Mouse (Mus musculus) liver, embryonic 12.5 days (tissue): ENCODE results near the gene Agbl2. TPM values are rescaled to one million over a fixed set of nuclear protein-coding genes. Genes with fewer than 3 reads are reported as not detected.

Experiments
- ATAC-seq: fragments of 200-750 bp; cut with Nextera tagmentation; 2 replicates; pipeline ENCODE4 v1.8.0; 2017; ENCODE audit warnings: moderate number of reproducible peaks, mild to moderate bottlenecking, moderate library complexity
- H3K27ac ChIP-seq: fragments of 300-500 bp; sonication (generic); 2 replicates; pipeline ENCODE4 v1.5.1; 2016; ENCODE audit warnings: mild to moderate bottlenecking
- H3K27me3 ChIP-seq: fragments of 300-500 bp; sonication (generic); replicated peaks from 2 replicates; pipeline ENCODE4 v1.6.1; 2016; ENCODE audit warnings: mild to moderate bottlenecking, moderate library complexity
- H3K36me3 ChIP-seq: fragments of 300-500 bp; sonication (generic); 2 replicates; pipeline ENCODE4 v1.6.1; 2016; ENCODE audit warnings: mild to moderate bottlenecking, moderate library complexity
- H3K4me1 ChIP-seq: fragments of 300-500 bp; sonication (generic); 2 replicates; pipeline ENCODE4 v1.6.1; 2016
- H3K4me2 ChIP-seq: fragments of 300-500 bp; sonication (generic); 2 replicates; pipeline ENCODE4 v1.6.1; 2016; ENCODE audit warnings: mild to moderate bottlenecking, moderate library complexity
- H3K4me3 ChIP-seq: fragments of 300-500 bp; sonication (generic); 2 replicates; pipeline ENCODE4 v1.5.1; 2016; ENCODE audit warnings: mild to moderate bottlenecking, moderate library complexity
- H3K9ac ChIP-seq: fragments of 300-500 bp; sonication (generic); 2 replicates; pipeline ENCODE4 v1.6.1; 2016; ENCODE audit warnings: mild to moderate bottlenecking, moderate library complexity
- H3K9me3 ChIP-seq: fragments of 300-500 bp; sonication (generic); replicated peaks from 2 replicates; pipeline ENCODE4 v1.6.1; 2016; ENCODE audit warnings: mild to moderate bottlenecking, moderate library complexity
- WGBS: fragments of 180-500 bp; shearing (Covaris S2); methylation state at CpG from one replicate; pipeline ENCODE4 v1.1.7; 2016; ENCODE audit not compliant: insufficient replicate concordance; 5-methylcytosine and 5-hydroxymethylcytosine counted together
- polyA plus RNA-seq: library from polyadenylated mRNA; unstranded; fragments of >200 nt; fragmentation: Nextera tagmentation; extraction: Ambion mirVana; gene quantifications from 2 replicates; pipeline ENCODE4 v1.2.1, GENCODE M21; 2016

Agbl2 gene
- polyA plus RNA-seq, 1 experiment from 2014 or later = 0.07 TPM

DNA sequence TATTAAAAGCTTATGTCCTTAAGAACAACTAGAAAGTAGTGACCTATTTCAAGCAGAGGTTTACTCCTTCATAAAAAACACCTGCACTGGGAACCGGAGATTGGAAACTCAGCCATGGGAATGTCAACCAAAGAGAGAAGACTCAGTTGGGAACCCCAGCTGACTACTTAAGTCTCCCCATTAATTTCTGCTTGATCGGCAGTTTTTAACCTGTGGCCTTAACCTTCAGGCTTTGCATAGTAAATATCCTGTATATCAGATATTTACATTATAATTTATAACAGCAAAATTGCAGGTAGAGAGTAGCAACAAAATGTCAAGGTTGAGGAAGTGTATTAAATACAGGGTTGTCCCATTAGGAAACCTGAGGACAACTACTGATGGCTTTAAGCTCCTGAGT lies 29.0 kb upstream of the Agbl2 start:
- H3K4me1 ChIP-seq = peaks cover 16% of the 10 kb centered on the region
- H3K4me3 ChIP-seq = no peak overlapping the region
- H3K4me2 ChIP-seq = no peak overlapping the region
- no peaks in the 10 kb centered on the region for H3K9me3 ChIP-seq
- WGBS = 90% methylated on average over 2 of the region's 2 CpGs
- ATAC-seq = no peak
- peaks cover 97% of the 10 kb centered on the region for H3K36me3 ChIP-seq
- H3K9ac ChIP-seq = no peak overlapping the region
- H3K27ac ChIP-seq = no peak overlapping the region
- H3K27me3 ChIP-seq = no peaks in the 10 kb centered on the region

DNA sequence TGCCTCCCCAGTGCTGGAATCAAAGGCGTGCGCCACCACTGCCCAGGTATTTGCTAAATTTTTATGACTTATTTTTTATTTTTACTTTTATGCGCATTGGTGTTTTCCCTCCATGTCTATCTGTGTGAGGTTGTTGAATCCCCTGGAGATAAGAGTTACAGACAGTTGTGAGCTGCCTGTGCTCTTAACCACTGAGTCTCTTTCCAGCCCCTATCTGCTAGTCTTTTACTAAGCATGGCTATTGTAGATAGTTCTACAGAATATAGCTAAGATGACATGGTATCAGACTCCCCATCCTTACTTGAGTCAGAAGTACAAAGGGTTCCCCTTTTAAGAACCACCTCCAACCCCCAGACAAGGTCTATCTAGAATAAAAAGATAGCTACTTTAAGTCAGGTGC lies 28.3 kb upstream of the Agbl2 start:
- Histone ChIP-seq H3K4me3 (no peak overlapping the region), H3K27ac (no peak overlapping the region), H3K27me3 (no peaks in the 10 kb centered on the region), H3K4me1 (peaks cover 10% of the 10 kb centered on the region), H3K9me3 (no peaks in the 10 kb centered on the region), H3K36me3 (peaks cover 97% of the 10 kb centered on the region), H3K9ac (no peak overlapping the region), H3K4me2 (no peak overlapping the region)
- WGBS = 92% methylated on average over 3 of the region's 3 CpGs
- ATAC-seq = no peak

DNA sequence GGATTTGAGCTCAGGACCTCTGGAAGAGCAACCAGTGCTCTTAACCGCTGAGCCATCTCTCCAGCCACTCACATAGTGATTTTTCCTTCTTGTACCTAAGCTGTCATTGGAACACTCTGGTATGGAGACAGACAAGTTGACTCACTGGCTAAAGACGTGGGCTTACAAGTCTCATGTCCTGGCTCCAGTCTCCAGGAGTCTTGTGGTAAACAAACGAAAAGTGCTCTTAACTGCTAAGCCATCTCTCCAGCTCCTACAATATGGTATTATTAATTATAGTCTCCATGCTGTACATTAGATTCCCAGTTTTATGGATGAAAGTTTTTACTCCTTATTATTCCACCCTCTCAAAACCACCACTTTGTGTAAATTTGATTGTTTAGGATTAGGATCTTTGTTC lies 17.4 kb upstream of the Agbl2 start:
- H3K27ac ChIP-seq = no peak overlapping the region
- WGBS = 82% methylated on average over 3 of the region's 3 CpGs
- peaks cover 98% of the 10 kb centered on the region for H3K36me3 ChIP-seq
- H3K27me3 ChIP-seq = no peaks in the 10 kb centered on the region
- no peak overlapping the region for H3K4me2 ChIP-seq
- H3K9ac ChIP-seq = no peak overlapping the region
- no peaks in the 10 kb centered on the region for H3K9me3 ChIP-seq
- H3K4me1 ChIP-seq = no peaks in the 10 kb centered on the region
- ATAC-seq = no peak
- H3K4me3 ChIP-seq = no peak overlapping the region

DNA sequence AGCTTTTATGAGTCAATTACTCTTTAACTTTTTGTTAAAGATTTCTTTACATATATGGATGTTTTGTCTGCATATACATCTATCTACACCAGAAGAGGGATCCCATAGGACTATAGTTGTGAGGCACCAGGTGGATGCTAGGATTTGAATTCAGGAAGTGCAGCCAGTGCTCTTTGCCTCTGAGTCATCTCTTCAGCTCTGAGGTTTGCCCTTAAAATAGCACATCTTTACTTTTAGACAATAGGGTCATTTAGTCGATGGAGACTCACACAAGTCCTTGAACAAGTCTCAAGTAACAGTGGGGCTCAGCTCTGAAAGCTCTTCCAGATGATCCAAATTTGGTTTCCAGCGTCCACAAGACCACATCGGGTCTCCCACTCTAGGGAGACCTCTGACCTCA lies 1.2 kb upstream of the Agbl2 start:
- H3K9me3 ChIP-seq = no peaks in the 10 kb centered on the region
- H3K4me2 ChIP-seq = no peak overlapping the region
- H3K9ac ChIP-seq = no peak overlapping the region
- H3K4me1 ChIP-seq = peaks cover 12% of the 10 kb centered on the region
- WGBS = 50% methylated on average over 3 of the region's 3 CpGs
- H3K36me3 ChIP-seq = peaks cover 50% of the 10 kb centered on the region
- no peak for ATAC-seq
- no peak overlapping the region for H3K4me3 ChIP-seq
- no peak overlapping the region for H3K27ac ChIP-seq
- peaks cover 34% of the 10 kb centered on the region for H3K27me3 ChIP-seq

DNA sequence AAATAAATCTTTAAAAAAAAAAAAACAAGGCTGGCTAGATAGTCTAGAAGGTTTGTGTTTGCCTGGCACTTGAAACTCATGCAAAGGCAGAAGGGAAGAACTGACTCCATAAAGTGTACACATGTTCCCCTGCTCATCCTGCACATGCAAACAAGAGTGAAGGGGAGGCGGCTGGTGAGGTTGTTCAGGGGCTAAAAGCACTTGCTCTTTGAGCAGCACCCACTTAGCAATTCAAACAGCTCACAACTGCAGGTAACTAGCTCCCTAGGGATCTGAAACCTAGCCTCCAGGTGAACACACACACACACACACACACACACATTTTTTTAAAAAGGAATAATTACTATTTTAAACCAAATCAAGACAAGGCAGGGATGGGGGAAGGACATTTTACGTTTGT lies 589 bp upstream of the Agbl2 start:
- no peak overlapping the region for H3K9ac ChIP-seq
- H3K9me3 ChIP-seq = no peaks in the 10 kb centered on the region
- H3K36me3 ChIP-seq = peaks cover 44% of the 10 kb centered on the region
- H3K4me3 ChIP-seq = no peak overlapping the region
- peaks cover 12% of the 10 kb centered on the region for H3K4me1 ChIP-seq
- H3K27ac ChIP-seq = no peak overlapping the region
- no peak for ATAC-seq
- peaks cover 34% of the 10 kb centered on the region for H3K27me3 ChIP-seq
- 39% methylated on average over 2 of the region's 2 CpGs for WGBS
- peak overlapping the region; percentile 71; the same call in 1 of the 2 replicates for H3K4me2 ChIP-seq

GRCm38 (mm10) chr2:90782901-90783486 lies 467 bp downstream of the Agbl2 start:
- 4% methylated on average over 29 of the region's 29 CpGs for WGBS
- H3K4me3 ChIP-seq = peak overlapping the region; percentile 44
- peak overlapping the region; percentile 71 for H3K4me2 ChIP-seq
- H3K9me3 ChIP-seq = no peaks in the 10 kb centered on the region
- H3K27me3 ChIP-seq = peaks cover 34% of the 10 kb centered on the region
- H3K27ac ChIP-seq = no peak overlapping the region
- peaks cover 12% of the 10 kb centered on the region for H3K4me1 ChIP-seq
- peak; percentile 47; the same call in 1 of the 2 replicates for ATAC-seq
- peaks cover 33% of the 10 kb centered on the region for H3K36me3 ChIP-seq
- H3K9ac ChIP-seq = peak overlapping the region; percentile 42

GRCm38 (mm10) chr2:90788126-90788525 lies 5.6 kb downstream of the Agbl2 start:
- Histone ChIP-seq H3K27ac (no peak overlapping the region), H3K9ac (no peak overlapping the region), H3K4me3 (no peak overlapping the region), H3K36me3 (no peaks in the 10 kb centered on the region), H3K9me3 (no peaks in the 10 kb centered on the region), H3K4me2 (no peak overlapping the region), H3K27me3 (peaks cover 14% of the 10 kb centered on the region), H3K4me1 (no peaks in the 10 kb centered on the region)
- ATAC-seq = no peak
- WGBS = 63% methylated on average over 2 of the region's 2 CpGs

DNA sequence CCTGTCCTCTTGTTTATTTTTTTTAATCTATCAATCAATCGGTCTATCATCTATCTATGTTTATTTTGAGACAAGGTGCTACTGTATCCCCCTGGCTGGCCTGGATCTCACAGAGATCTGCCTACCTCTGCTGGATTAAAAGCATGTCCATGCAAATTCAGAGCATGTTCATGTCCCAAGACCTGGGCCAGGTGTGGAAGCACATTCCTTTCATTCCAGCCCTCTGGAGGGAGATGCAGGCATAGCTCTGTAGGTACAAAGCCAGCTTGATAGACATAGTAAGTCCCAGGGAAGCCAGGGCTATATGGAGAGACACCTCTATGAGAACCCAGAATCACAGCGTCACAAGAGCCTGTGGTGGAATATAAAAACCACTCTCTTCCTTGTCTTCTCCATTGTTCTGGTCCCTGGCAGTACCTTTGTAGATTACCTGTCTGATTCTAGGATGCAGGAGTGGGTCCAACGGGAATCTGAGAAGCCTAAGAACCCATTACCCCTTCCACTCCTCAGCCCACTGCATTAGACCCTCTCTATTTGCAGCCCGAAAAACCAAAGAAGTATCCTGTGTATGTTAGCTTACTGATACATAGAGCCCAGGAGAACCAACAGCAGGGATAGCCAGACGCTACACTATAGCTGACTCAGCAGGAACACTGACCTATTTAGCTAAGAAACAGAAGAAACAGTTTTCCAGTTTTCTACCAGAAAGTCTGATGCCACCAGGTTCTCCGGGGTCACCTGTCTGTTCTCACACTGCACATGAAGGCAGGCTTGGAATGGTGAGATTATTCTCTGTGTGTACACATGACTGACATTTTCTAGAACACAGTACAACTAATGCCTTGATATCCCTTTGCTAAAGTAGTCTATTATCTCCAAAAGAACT lies 26.0 kb downstream of the Agbl2 start:
- no peaks in the 10 kb centered on the region for H3K36me3 ChIP-seq
- no peak overlapping the region for H3K27ac ChIP-seq
- H3K4me3 ChIP-seq = no peak overlapping the region
- no peak overlapping the region for H3K9ac ChIP-seq
- H3K9me3 ChIP-seq = no peaks in the 10 kb centered on the region
- no peak for ATAC-seq
- no peak overlapping the region for H3K4me2 ChIP-seq
- 0 out of 2 replicates have a peak, but pooled peaks cover 6% of the 10 kb centered on the region for H3K27me3 ChIP-seq
- WGBS = 57% methylated on average over 6 of the region's 6 CpGs
- H3K4me1 ChIP-seq = no peaks in the 10 kb centered on the region

GRCm38 (mm10) chr2:90810751-90811150 lies 28.2 kb downstream of the Agbl2 start:
- 63% methylated on average over 8 of the region's 8 CpGs for WGBS
- ATAC-seq = no peak
- no peaks in the 10 kb centered on the region for H3K36me3 ChIP-seq
- no peaks in the 10 kb centered on the region for H3K4me1 ChIP-seq
- H3K27ac ChIP-seq = no peak overlapping the region
- H3K9me3 ChIP-seq = no peaks in the 10 kb centered on the region
- 0 out of 2 replicates have a peak, but pooled peaks cover 6% of the 10 kb centered on the region for H3K27me3 ChIP-seq
- H3K9ac ChIP-seq = no peak overlapping the region
- H3K4me3 ChIP-seq = no peak overlapping the region
- H3K4me2 ChIP-seq = no peak overlapping the region

DNA sequence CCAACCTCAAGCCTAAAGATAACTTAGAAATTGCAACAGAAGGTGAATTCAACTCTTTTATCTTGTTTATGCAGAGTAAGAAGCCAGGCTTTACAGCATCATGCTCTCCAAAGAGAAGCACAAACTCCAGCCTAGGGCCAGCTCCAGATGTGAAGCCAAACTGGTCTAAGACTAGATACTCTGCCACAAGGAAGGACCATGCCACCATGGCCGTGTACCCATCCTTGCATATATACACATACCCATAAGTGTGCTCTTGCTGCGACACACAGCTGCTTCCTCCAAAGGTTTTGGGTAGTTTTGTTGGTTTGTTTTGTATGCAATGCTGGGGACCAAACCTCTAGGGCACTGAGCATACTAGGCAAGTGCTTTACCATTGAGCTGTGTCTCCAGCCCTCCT lies 32.7 kb downstream of the Agbl2 start:
- H3K27ac ChIP-seq = no peak overlapping the region
- 0 out of 2 replicates have a peak, but pooled peaks cover 6% of the 10 kb centered on the region for H3K27me3 ChIP-seq
- H3K4me3 ChIP-seq = no peak overlapping the region
- H3K9me3 ChIP-seq = no peaks in the 10 kb centered on the region
- H3K4me2 ChIP-seq = no peak overlapping the region
- no peak for ATAC-seq
- WGBS = 64% methylated on average over 2 of the region's 2 CpGs
- H3K9ac ChIP-seq = no peak overlapping the region
- H3K4me1 ChIP-seq = no peaks in the 10 kb centered on the region
- no peaks in the 10 kb centered on the region for H3K36me3 ChIP-seq

GRCm38 (mm10) chr2:90816144-90816543 lies 33.6 kb downstream of the Agbl2 start:
- H3K27ac ChIP-seq = no peak overlapping the region
- H3K4me3 ChIP-seq = no peak overlapping the region
- H3K36me3 ChIP-seq = no peaks in the 10 kb centered on the region
- H3K4me2 ChIP-seq = no peak overlapping the region
- H3K9me3 ChIP-seq = no peaks in the 10 kb centered on the region
- 70% methylated on average over 4 of the region's 4 CpGs for WGBS
- H3K4me1 ChIP-seq = no peaks in the 10 kb centered on the region
- H3K27me3 ChIP-seq = 0 out of 2 replicates have a peak, but pooled peaks cover 6% of the 10 kb centered on the region
- no peak overlapping the region for H3K9ac ChIP-seq
- no peak for ATAC-seq

DNA sequence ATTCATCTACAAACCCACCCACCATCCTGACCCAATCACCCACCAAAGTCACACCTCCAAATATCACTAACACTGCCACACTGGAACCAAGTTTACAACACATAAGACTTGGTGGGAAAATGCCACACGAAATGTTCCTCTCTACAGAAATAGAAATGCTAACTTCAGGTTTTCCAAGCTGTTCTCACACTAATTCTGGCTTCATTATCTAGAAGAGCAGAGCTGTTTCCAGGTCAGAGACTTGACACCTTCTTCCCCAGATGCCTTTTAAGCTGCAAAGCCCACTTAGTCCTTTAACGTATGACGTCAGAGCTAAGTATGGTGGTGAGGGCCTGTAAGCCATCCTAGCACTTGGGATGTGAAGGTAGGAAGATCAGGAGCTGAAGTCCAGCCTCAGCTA lies 36.2 kb downstream of the Agbl2 start:
- H3K4me2 ChIP-seq = no peak overlapping the region
- H3K27ac ChIP-seq = no peak overlapping the region
- H3K9ac ChIP-seq = no peak overlapping the region
- WGBS = 77% methylated on average over 3 of the region's 3 CpGs
- no peaks in the 10 kb centered on the region for H3K9me3 ChIP-seq
- no peak overlapping the region for H3K4me3 ChIP-seq
- no peaks in the 10 kb centered on the region for H3K27me3 ChIP-seq
- H3K36me3 ChIP-seq = no peaks in the 10 kb centered on the region
- no peaks in the 10 kb centered on the region for H3K4me1 ChIP-seq
- no peak for ATAC-seq
